In the genomic region with DNA sequence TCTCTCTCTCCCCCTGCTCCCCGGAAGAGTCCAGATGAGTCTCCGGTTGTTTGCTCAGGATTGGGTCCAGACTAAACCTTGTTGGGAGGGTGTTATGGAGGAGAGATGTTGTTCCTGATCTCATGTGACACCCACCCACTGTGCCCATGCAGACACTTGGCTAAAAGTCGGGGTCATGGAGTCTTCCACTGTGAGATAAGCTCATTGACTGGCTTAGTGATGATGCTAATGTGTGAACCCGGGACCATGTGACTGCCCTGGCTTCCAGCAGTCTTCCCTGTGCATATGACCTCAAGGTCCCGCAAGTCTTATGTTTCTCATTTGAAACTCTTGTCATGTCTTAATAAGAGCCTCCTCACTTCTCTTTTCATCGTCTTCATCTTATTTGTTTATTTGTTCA, we compare ENCODE assay signal across 26 mouse cellular contexts. TPM values are rescaled to one million over a fixed set of nuclear protein-coding genes. Genes with fewer than 3 reads are reported as not detected.
DNase-seq lines count a peak whose midpoint lies in the region; ATAC-seq and TF ChIP-seq lines count a peak whose summit lies in the region.
"Had no signal": no experiment of that assay in that cellular context is flagged by ENCODE, and none has a peak within 500 bp of the region (broad histone marks: within the 10 kb centered on the region; RNA-seq: fewer than 3 reads in every experiment).

No protein-coding gene starts in this region.

- no peak overlapping the region for H3K4me3 ChIP-seq in midbrain, postnatal 0 days (ENCODE audit: low read depth, low read length)
- no peak overlapping the region for H3K4me3 ChIP-seq in midbrain, embryonic 13.5 days (replicated peaks)
- H3K4me3 ChIP-seq: embryonic facial prominence, embryonic 15.5 days; forebrain, embryonic 12.5 days; hindbrain, embryonic 13.5 days; layer of hippocampus, adult 2 months; lung, embryonic 15.5 days; midbrain, embryonic 12.5 days had no signal

- 38% methylated on average over 6 of the region's 6 CpGs for WGBS in midbrain, postnatal 0 days
- WGBS in midbrain, embryonic 13.5 days: 70% methylated on average over 6 of the region's 6 CpGs

- no peak overlapping the region for H3K27ac ChIP-seq in midbrain, postnatal 0 days (ENCODE audit: low read depth, low read length)
- H3K27ac ChIP-seq in midbrain, embryonic 13.5 days: no peak overlapping the region
- H3K27ac ChIP-seq: embryonic facial prominence, embryonic 15.5 days; forebrain, embryonic 12.5 days; hindbrain, embryonic 13.5 days; layer of hippocampus, adult 2 months; liver, embryonic 14.5 days; lung, embryonic 15.5 days; midbrain, embryonic 12.5 days had no signal

- no peak overlapping the region for H3K4me2 ChIP-seq in midbrain, postnatal 0 days (ENCODE audit: low read depth, low read length, poor library complexity, severe bottlenecking)
- no peak overlapping the region for H3K4me2 ChIP-seq in midbrain, embryonic 13.5 days (replicated peaks)
- H3K4me2 ChIP-seq: embryonic facial prominence, embryonic 15.5 days; forebrain, embryonic 12.5 days; hindbrain, embryonic 13.5 days; lung, embryonic 15.5 days; midbrain, embryonic 12.5 days had no signal

- H3K36me3 ChIP-seq in midbrain, postnatal 0 days (ENCODE audit: insufficient read depth, low read length): no peaks in the 10 kb centered on the region
- no peaks in the 10 kb centered on the region for H3K36me3 ChIP-seq in midbrain, embryonic 13.5 days
- H3K36me3 ChIP-seq: embryonic facial prominence, embryonic 15.5 days; forebrain, embryonic 12.5 days; G1E; lung, embryonic 15.5 days; midbrain, embryonic 12.5 days had no signal

- no peak overlapping the region for H3K9ac ChIP-seq in midbrain, postnatal 0 days (replicated peaks; ENCODE audit: low read length, poor library complexity, severe bottlenecking)
- no peak overlapping the region for H3K9ac ChIP-seq in midbrain, embryonic 13.5 days (replicated peaks)
- H3K9ac ChIP-seq: embryonic facial prominence, embryonic 15.5 days; forebrain, embryonic 12.5 days; hindbrain, embryonic 13.5 days; liver, embryonic 14.5 days; lung, embryonic 15.5 days; midbrain, embryonic 12.5 days had no signal

- DNase-seq in cerebellum, postnatal 10 days: peak; percentile 73 to 79
- peak; percentile 68 for DNase-seq in left cerebral cortex, postnatal 4 days
- DNase-seq in left cerebral cortex, adult 18-20 months (ENCODE audit: low spot score in 2 of 2): no peak
- DNase-seq in midbrain, postnatal 0 days (ENCODE audit: low spot score): peak; percentile 57
- peak; percentile 21 for DNase-seq in retina, embryonic 14.5 days (ENCODE audit: low spot score)
- DNase-seq in Muller cell, postnatal 12 days (ENCODE audit: inconsistent ontology term): no peak
- DNase-seq: adrenal gland, postnatal 25 days; cerebellum, adult 11 months; cerebellum, adult 9-10 months; gastrocnemius, postnatal 10 days; heart, postnatal 36 days; kidney, adult 2 months; kidney, postnatal 36 days; right cerebral cortex, adult 18-20 months; spleen, adult 18-20 months; thymus, postnatal 14 days had no signal

- H3K4me1 ChIP-seq in midbrain, postnatal 0 days (ENCODE audit: insufficient read depth, low read length): no peaks in the 10 kb centered on the region
- no peaks in the 10 kb centered on the region for H3K4me1 ChIP-seq in midbrain, embryonic 13.5 days (replicated peaks)
- H3K4me1 ChIP-seq: embryonic facial prominence, embryonic 15.5 days; forebrain, embryonic 12.5 days; hindbrain, embryonic 13.5 days; midbrain, embryonic 12.5 days had no signal

- TF ChIP-seq CTCF in midbrain, postnatal 0 days (IDR thresholded peaks at IDR 0.05): no peak

- H3K9me3 ChIP-seq in midbrain, postnatal 0 days (ENCODE audit: low read length): no peaks in the 10 kb centered on the region
- H3K9me3 ChIP-seq in midbrain, embryonic 13.5 days: no peaks in the 10 kb centered on the region
- H3K9me3 ChIP-seq: embryonic facial prominence, embryonic 15.5 days; forebrain, embryonic 12.5 days; G1E; hindbrain, embryonic 13.5 days; lung, embryonic 15.5 days; midbrain, embryonic 12.5 days had no signal

- ATAC-seq in cerebellum, adult (ENCODE audit: insufficient number of reproducible peaks, low FRiP score, low TSS enrichment): no peak
- no peak for ATAC-seq in midbrain, postnatal 0 days (ENCODE audit: low FRiP score)
- no peak for ATAC-seq in midbrain, embryonic 13.5 days

- no peaks in the 10 kb centered on the region for H3K27me3 ChIP-seq in midbrain, postnatal 0 days (ENCODE audit: insufficient read depth, low read length)
- H3K27me3 ChIP-seq in midbrain, embryonic 13.5 days: no peaks in the 10 kb centered on the region
- H3K27me3 ChIP-seq: embryonic facial prominence, embryonic 15.5 days; forebrain, embryonic 12.5 days; hindbrain, embryonic 13.5 days; lung, embryonic 15.5 days; midbrain, embryonic 12.5 days had no signal

- intact Hi-C loops in left cerebral cortex, postnatal 4 days (cut with DNase I): no loop called here

RNA-seq across cellular contexts. Expression of a gene that starts 15.8 kb away (rescaled TPM):
- 10 to 100 TPM; 18.9 to 20.8 TPM for total RNA-seq in left cerebral cortex, postnatal 4 days (2021)
- 10 to 100 TPM; 53.9 to 58.4 TPM for total RNA-seq in left cerebral cortex, adult 18-20 months (2021)
- total RNA-seq in midbrain, postnatal 0 days (2014; rRNA removed): 16.8 and 20.5 TPM in 2 replicates
- 38.0 and 40.1 TPM in 2 replicates for polyA plus RNA-seq in midbrain, postnatal 0 days (2015; fragmentation: Nextera tagmentation; extraction: Ambion mirVana)
- 6.0 and 7.0 TPM in 2 replicates for polyA plus RNA-seq in midbrain, embryonic 13.5 days (2015; fragmentation: Nextera tagmentation; extraction: Ambion mirVana)

RNA-seq across cellular contexts. Expression of a gene that starts 58.8 kb away (rescaled TPM):
- total RNA-seq in left cerebral cortex, postnatal 4 days (2021): 10 to 100 TPM; 16.0 to 18.1 TPM
- 1 to 10 TPM; 4.6 to 8.3 TPM for total RNA-seq in left cerebral cortex, adult 18-20 months (2021)
- total RNA-seq in midbrain, postnatal 0 days (2014; rRNA removed): 9.4 and 14.0 TPM in 2 replicates
- 10.7 and 10.8 TPM in 2 replicates for polyA plus RNA-seq in midbrain, postnatal 0 days (2015; fragmentation: Nextera tagmentation; extraction: Ambion mirVana)
- 17.4 and 18.0 TPM in 2 replicates for polyA plus RNA-seq in midbrain, embryonic 13.5 days (2015; fragmentation: Nextera tagmentation; extraction: Ambion mirVana)

Comparison
In these comparisons a context has a peak if more than half of its experiments do, and no peak if none do; other contexts are left out.
1. DNase-seq: peak in cerebellum, postnatal 10 days (2 of 2), left cerebral cortex, postnatal 4 days (single experiment), midbrain, postnatal 0 days (single experiment) and retina, embryonic 14.5 days (single experiment); none in left cerebral cortex, adult 18-20 months (0 of 2) and Muller cell, postnatal 12 days (single experiment).